Mouse (Mus musculus): Measurements from ENCODE around the gene Tbx3. TPM values are rescaled to one million over a fixed set of nuclear protein-coding genes. Genes with fewer than 3 reads are reported as not detected.

Gene Tbx3
- polyA plus RNA-seq, 1 experiment from 2014 or later = 42.4 TPM

GRCm38 (mm10) chr5:119662326-119662725 lies 8.1 kb upstream of the Tbx3 start:
- Histone ChIP-seq H3K27ac (no peak overlapping the region), H3K27me3 (peaks cover 99% of the 10 kb centered on the region), H3K36me3 (no peaks in the 10 kb centered on the region), H3K4me1 (replicated peaks) (peaks cover 19% of the 10 kb centered on the region), H3K9ac (replicated peaks) (no peak overlapping the region), H3K4me2 (peak overlapping the region; percentile 47; the same call in 1 of the 2 replicates), H3K4me3 (replicated peaks) (no peak overlapping the region), H3K9me3 (no peaks in the 10 kb centered on the region)
- WGBS = under 1% methylated on average over 13 of the region's 13 CpGs
- ATAC-seq (ENCODE audit: insufficient number of reproducible peaks, insufficient read depth, low FRiP score, low TSS enrichment, low read depth) = no peak

DNA sequence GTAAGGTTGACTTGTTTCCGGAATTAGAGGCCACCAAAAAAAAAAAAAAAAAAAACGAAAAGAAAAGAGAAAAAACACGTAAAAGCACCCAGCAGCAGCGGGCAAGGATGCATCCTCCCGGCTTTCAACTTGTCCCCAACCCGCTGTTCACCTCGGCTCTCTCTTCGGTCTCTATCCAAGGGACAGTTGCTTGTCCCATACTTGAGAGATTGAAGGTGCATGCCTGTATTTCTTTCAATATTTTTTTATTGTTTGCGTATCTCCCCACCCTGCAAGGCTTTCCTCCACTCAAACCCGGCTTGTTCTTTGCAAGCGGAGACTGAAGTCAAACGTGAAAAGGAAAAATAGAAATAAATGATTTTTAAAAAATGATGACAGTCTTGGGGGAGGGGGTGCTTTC lies 7.7 kb upstream of the Tbx3 start:
- Histone ChIP-seq H3K9me3 (no peaks in the 10 kb centered on the region), H3K27me3 (peaks cover 99% of the 10 kb centered on the region), H3K9ac (replicated peaks) (no peak overlapping the region), H3K27ac (no peak overlapping the region), H3K4me1 (replicated peaks) (peaks cover 23% of the 10 kb centered on the region), H3K36me3 (no peaks in the 10 kb centered on the region), H3K4me2 (peak overlapping the region; percentile 47), H3K4me3 (replicated peaks) (peak overlapping the region; percentile 18)
- 2% methylated on average over 12 of the region's 12 CpGs for WGBS
- ATAC-seq (ENCODE audit: insufficient number of reproducible peaks, insufficient read depth, low FRiP score, low TSS enrichment, low read depth) = no peak

DNA sequence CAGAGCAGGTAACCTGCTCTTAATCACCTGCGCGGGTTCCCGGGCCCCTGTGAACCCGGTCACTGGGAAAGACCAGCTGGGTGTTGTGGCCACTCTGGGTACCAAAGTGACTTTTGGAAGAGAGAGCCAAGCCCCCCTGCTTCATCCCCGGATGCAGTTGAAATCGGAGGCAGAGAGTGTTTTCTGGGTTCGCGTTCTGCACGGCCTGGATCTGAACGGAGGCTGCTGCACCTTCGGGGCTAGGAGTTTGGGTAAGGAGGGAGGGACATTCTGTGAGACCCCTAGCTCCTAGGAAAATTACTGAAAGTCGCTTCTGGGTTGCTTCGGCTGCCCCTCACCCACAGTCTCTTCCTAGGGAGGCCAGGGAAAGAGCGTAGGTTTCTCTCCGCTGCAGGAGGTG lies 7.2 kb upstream of the Tbx3 start:
- Histone ChIP-seq H3K27ac (no peak overlapping the region; the same call in 1 of the 2 replicates), H3K9ac (replicated peaks) (no peak overlapping the region; the same call in 1 of the 2 replicates), H3K36me3 (no peaks in the 10 kb centered on the region), H3K4me1 (replicated peaks) (peaks cover 27% of the 10 kb centered on the region), H3K27me3 (peaks cover 99% of the 10 kb centered on the region), H3K4me2 (peak overlapping the region; percentile 47), H3K9me3 (no peaks in the 10 kb centered on the region), H3K4me3 (replicated peaks) (peak overlapping the region; percentile 18)
- no peak for ATAC-seq (ENCODE audit: insufficient number of reproducible peaks, insufficient read depth, low FRiP score, low TSS enrichment, low read depth)
- 4% methylated on average over 15 of the region's 15 CpGs for WGBS

DNA sequence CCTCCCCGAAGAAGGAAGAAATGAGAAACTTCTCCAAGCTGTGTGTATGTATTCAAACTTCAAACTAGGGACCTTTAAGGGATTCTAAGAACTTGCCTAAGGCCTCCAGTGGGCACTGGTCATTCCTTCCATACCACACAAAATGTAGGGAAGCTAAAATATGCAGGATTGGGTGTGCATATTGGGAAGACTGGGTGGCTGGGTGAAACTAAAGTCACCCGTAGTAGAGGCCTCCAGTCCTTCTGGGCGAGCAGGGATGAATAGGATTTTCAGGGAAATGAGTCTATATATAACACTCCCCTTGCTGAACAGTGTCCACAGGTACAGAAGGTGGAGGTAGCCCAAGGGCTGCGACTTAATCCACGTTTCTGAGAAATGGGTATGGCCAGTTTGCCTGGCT lies 6.7 kb upstream of the Tbx3 start:
- 18% methylated on average over 5 of the region's 5 CpGs for WGBS
- Histone ChIP-seq H3K4me3 (replicated peaks) (peak overlapping the region; percentile 18; the same call in 1 of the 2 replicates), H3K4me1 (replicated peaks) (peaks cover 32% of the 10 kb centered on the region), H3K4me2 (no peak overlapping the region), H3K27me3 (peaks cover 99% of the 10 kb centered on the region), H3K36me3 (no peaks in the 10 kb centered on the region), H3K9ac (replicated peaks) (no peak overlapping the region), H3K27ac (no peak overlapping the region), H3K9me3 (no peaks in the 10 kb centered on the region)
- ATAC-seq (ENCODE audit: insufficient number of reproducible peaks, insufficient read depth, low FRiP score, low TSS enrichment, low read depth) = no peak

DNA sequence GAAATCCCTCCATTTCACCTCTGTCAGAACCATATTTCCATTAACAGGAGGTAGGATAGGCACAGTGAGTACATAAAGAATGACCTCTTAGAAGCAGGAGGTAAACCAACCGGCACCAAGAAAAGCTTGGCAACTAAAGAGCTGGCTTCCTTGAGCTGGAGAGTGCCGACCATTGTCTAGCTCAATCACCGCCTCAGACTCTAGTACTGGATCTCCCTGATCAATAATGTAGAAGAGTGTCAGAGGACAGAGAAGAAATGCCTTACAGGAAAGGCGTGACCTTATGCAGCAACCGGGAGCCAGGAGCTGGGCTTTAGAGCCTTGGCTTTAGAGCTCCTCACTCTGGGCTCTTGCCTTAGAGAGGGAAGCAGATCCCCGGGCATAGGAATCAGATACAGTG lies 4.7 kb upstream of the Tbx3 start:
- H3K27ac ChIP-seq = no peak overlapping the region
- WGBS = 16% methylated on average over 6 of the region's 6 CpGs
- no peak overlapping the region for H3K4me3 ChIP-seq (replicated peaks)
- no peaks in the 10 kb centered on the region for H3K9me3 ChIP-seq
- H3K36me3 ChIP-seq = no peaks in the 10 kb centered on the region
- peaks cover 99% of the 10 kb centered on the region for H3K27me3 ChIP-seq
- H3K9ac ChIP-seq (replicated peaks) = no peak overlapping the region
- peaks cover 43% of the 10 kb centered on the region for H3K4me1 ChIP-seq (replicated peaks)
- no peak for ATAC-seq (ENCODE audit: insufficient number of reproducible peaks, insufficient read depth, low FRiP score, low TSS enrichment, low read depth)
- H3K4me2 ChIP-seq = no peak overlapping the region

DNA sequence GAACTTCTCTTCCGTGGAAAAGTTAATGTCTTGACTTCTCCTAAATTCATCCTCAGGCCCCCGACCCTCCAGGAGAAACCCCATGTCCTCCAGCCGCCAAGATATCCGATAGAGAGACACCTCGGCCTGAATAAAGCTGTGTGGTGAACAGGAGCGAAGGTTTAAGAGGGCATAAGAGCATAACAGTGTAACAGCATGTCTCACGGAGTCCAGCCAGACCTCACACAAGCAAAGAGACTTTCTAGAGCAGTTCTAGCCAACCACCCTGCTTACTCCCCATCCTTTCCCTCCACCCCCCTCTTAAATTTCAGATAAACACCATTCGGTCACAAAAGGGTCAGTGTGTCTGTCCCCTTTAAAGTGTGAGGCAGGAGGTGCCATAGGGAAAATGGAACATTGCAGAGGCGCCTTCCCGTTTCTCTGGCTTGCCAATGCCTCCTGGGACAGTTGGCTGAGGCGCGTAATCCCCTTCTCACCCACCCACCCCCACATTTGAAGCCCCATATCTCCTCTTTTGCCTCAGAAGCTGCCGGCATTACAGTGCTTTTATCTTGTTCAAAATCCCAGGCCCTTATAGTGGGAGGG lies 3.0 kb upstream of the Tbx3 start:
- no peak for ATAC-seq (ENCODE audit: insufficient number of reproducible peaks, insufficient read depth, low FRiP score, low TSS enrichment, low read depth)
- Histone ChIP-seq H3K36me3 (no peaks in the 10 kb centered on the region), H3K27me3 (peaks cover 99% of the 10 kb centered on the region), H3K4me1 (replicated peaks) (peaks cover 37% of the 10 kb centered on the region), H3K27ac (no peak overlapping the region), H3K4me3 (replicated peaks) (peak overlapping the region; percentile 48; the same call in 1 of the 2 replicates), H3K4me2 (peak overlapping the region; percentile 75), H3K9ac (replicated peaks) (peak overlapping the region; percentile 23), H3K9me3 (no peaks in the 10 kb centered on the region)
- WGBS = 10% methylated on average over 13 of the region's 13 CpGs

DNA sequence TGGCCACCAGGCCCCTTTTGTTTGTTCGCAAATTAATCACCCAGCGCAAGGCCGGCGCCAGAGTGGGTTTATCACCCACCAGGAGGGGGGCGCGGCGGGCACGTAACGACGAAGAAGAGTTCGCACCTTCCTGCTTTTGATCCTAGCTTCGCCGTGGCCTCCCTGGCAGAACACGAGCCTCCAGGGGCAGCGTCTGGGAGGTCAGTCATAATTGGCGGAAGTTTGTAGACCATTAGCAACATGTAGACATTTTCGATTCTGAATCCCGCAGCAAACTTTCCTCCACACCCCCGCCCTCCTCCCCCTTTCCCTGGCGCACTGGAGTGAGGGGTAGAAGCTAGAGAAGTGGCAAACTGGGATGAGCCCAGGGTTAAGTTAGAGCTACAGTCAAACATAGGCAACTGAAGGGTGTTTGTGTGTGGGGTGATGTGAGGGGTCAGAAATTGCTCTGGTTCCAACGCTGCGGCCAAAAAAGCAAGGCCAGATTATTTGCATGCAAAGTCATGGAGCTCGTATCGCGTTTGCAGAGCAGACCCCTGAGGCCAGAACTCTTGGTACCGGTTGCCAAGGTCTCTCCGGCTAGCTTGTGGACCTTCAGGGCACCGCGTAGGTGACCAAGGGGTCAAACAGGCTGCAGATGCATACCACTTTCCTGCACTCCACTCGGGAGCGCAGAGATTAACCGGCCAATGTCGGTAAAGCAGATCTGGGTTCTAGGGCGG lies 2.1 kb upstream of the Tbx3 start:
- no peak for ATAC-seq (ENCODE audit: insufficient number of reproducible peaks, insufficient read depth, low FRiP score, low TSS enrichment, low read depth)
- H3K9ac ChIP-seq (replicated peaks) = peak overlapping the region; percentile 79
- peak overlapping the region; percentile 48 for H3K4me3 ChIP-seq (replicated peaks)
- peak overlapping the region; percentile 75 for H3K4me2 ChIP-seq
- H3K36me3 ChIP-seq = no peaks in the 10 kb centered on the region
- no peaks in the 10 kb centered on the region for H3K9me3 ChIP-seq
- H3K4me1 ChIP-seq (replicated peaks) = peaks cover 33% of the 10 kb centered on the region
- peaks cover 98% of the 10 kb centered on the region for H3K27me3 ChIP-seq
- WGBS = 3% methylated on average over 34 of the region's 34 CpGs
- peak overlapping the region; percentile 93 for H3K27ac ChIP-seq

DNA sequence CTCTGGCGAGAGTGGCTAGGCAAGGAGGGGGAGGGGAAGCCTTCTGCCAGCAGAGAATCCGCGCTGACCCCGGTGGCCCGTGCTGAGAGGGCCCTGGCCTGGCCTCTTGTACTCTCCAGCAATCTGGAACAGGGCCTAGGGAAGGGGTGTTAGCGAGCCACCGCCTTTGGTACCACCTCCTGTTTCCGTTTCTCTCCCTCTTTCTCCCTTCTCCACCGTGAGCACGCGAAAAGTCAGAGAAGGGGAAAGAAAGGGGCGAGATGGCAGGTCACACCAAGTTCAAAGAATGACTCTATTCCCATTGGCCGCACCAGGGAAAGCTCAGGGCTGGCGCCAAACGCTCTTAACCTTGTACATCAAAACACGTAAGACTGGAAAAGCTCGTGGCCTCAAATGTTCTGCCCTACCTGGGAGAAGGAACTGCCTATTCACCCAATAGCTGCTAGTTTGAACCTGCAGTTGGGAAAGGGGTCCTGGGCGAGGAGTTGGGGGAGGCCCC lies 1.5 kb upstream of the Tbx3 start:
- Histone ChIP-seq H3K9me3 (no peaks in the 10 kb centered on the region), H3K4me2 (peak overlapping the region; percentile 75), H3K4me1 (replicated peaks) (peaks cover 32% of the 10 kb centered on the region), H3K36me3 (no peaks in the 10 kb centered on the region), H3K9ac (replicated peaks) (peak overlapping the region; percentile 79), H3K27me3 (peaks cover 92% of the 10 kb centered on the region), H3K27ac (peak overlapping the region; percentile 93), H3K4me3 (replicated peaks) (peak overlapping the region; percentile 48)
- WGBS = 4% methylated on average over 17 of the region's 18 CpGs
- ATAC-seq (ENCODE audit: insufficient number of reproducible peaks, insufficient read depth, low FRiP score, low TSS enrichment, low read depth) = no peak

GRCm38 (mm10) chr5:119669741-119670565 lies 516 bp upstream of the Tbx3 start:
- Histone ChIP-seq H3K9ac (replicated peaks) (peak overlapping the region; percentile 79), H3K4me2 (peak overlapping the region; percentile 75), H3K27ac (peak overlapping the region; percentile 93), H3K4me1 (replicated peaks) (peaks cover 32% of the 10 kb centered on the region), H3K36me3 (no peaks in the 10 kb centered on the region), H3K27me3 (peaks cover 92% of the 10 kb centered on the region), H3K4me3 (replicated peaks) (peak overlapping the region; percentile 48), H3K9me3 (no peaks in the 10 kb centered on the region)
- WGBS = under 1% methylated on average over 60 of the region's 61 CpGs
- peak; percentile 39 for ATAC-seq (ENCODE audit: insufficient number of reproducible peaks, insufficient read depth, low FRiP score, low TSS enrichment, low read depth)

DNA sequence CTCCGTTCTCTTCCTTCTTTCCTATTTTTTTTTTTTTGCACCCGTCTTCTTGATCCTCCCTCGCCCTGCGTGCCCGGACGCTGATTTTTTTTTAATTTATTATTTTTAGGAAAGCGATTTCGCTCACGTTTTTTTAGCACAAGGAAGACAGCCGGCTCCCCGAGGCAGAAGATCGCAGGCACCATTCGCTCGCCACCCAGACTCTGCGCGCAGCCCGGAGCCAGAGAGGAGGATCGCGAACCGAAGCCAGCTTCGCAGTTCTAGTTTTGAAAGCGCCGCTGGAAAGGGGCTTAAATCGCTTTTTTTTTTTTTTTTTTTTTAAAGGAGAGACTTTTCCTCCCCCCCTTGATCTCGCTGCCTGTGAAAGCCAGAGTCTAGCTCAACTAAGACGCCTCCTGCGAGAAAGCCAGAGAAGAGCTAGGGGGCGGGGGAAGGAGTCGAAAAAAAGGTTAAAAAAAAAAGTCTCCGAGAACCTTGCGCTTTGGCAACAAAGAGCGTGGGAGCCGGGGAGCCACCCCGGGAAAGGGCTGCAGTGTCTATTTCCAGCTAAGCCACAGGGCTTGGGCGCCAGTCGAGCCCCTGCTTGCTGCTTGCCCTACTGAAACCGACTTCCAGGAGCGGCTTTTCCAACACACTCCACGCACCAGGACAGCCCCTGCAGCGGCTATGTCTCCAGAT lies 794 bp downstream of the Tbx3 start:
- Histone ChIP-seq H3K27me3 (peaks cover 92% of the 10 kb centered on the region), H3K27ac (peak overlapping the region; percentile 93), H3K4me3 (replicated peaks) (peak overlapping the region; percentile 48), H3K9ac (replicated peaks) (peak overlapping the region; percentile 79), H3K36me3 (no peaks in the 10 kb centered on the region), H3K9me3 (no peaks in the 10 kb centered on the region), H3K4me1 (replicated peaks) (peaks cover 33% of the 10 kb centered on the region), H3K4me2 (peak overlapping the region; percentile 75)
- under 1% methylated on average over 40 of the region's 40 CpGs for WGBS
- no peak for ATAC-seq (ENCODE audit: insufficient number of reproducible peaks, insufficient read depth, low FRiP score, low TSS enrichment, low read depth)

Data from limb, embryonic 12.5 days (tissue).